Mouse (Mus musculus) liver, embryonic 16.5 days (tissue): Measurements from ENCODE around the gene Tac2. TPM values are rescaled to one million over a fixed set of nuclear protein-coding genes. Genes with fewer than 3 reads are reported as not detected.

Experiments used
- ATAC-seq: fragments of 200-750 bp; cut with Nextera tagmentation; 2 replicates; pipeline ENCODE4 v1.8.0; 2017; ENCODE audit warnings: low read depth, mild to moderate bottlenecking, moderate number of reproducible peaks, moderate library complexity
- H3K27ac ChIP-seq: fragments of 300-500 bp; sonication (generic); 2 replicates; pipeline ENCODE4 v1.5.1; 2014; ENCODE audit warnings: mild to moderate bottlenecking, low read length
- H3K27me3 ChIP-seq: fragments of 300-500 bp; sonication (generic); 2 replicates; pipeline ENCODE4 v1.6.1; 2014; ENCODE audit warnings: low read depth, low read length, mixed read lengths; ENCODE audit not compliant: control insufficient read depth, insufficient read depth
- H3K36me3 ChIP-seq: fragments of 300-500 bp; sonication (generic); 2 replicates; pipeline ENCODE4 v1.6.1; 2014; ENCODE audit warnings: mild to moderate bottlenecking; ENCODE audit not compliant: control insufficient read depth, insufficient read depth
- H3K4me1 ChIP-seq: fragments of 300-500 bp; sonication (generic); 2 replicates; pipeline ENCODE4 v1.6.1; 2014; ENCODE audit warnings: low read depth, low read length, mixed read lengths; ENCODE audit not compliant: control insufficient read depth
- H3K4me2 ChIP-seq: fragments of 300-500 bp; sonication (generic); 2 replicates; pipeline ENCODE4 v1.6.1; 2014; ENCODE audit warnings: low read depth, low read length, mixed read lengths
- H3K4me3 ChIP-seq: fragments of 300-500 bp; sonication (generic); 2 replicates; pipeline ENCODE4 v1.5.1; 2014; ENCODE audit warnings: low read depth, mild to moderate bottlenecking, low read length
- H3K9ac ChIP-seq: fragments of 300-500 bp; sonication (generic); 2 replicates; pipeline ENCODE4 v1.6.1; 2014; ENCODE audit warnings: low read depth, low read length
- H3K9me3 ChIP-seq: fragments of 300-500 bp; sonication (generic); replicated peaks from 2 replicates; pipeline ENCODE4 v1.6.1; 2016; ENCODE audit warnings: low read length; ENCODE audit not compliant: control insufficient read depth
- WGBS: fragments of 180-500 bp; shearing (Covaris S2); extraction: QIAGEN DNeasy Blood & Tissue Kit; methylation state at CpG from one replicate; pipeline ENCODE4 v1.1.7; 2014; ENCODE audit not compliant: insufficient replicate concordance; 5-methylcytosine and 5-hydroxymethylcytosine counted together
- polyA plus RNA-seq: library from polyadenylated mRNA; unstranded; fragments of >200 nt; fragmentation: Nextera tagmentation; extraction: Ambion mirVana; gene quantifications from 2 replicates; pipeline ENCODE4 v1.2.1, GENCODE M21; 2015

The Tac2 gene
- polyA plus RNA-seq = 11.3 and 13.1 TPM in 2 replicates

DNA sequence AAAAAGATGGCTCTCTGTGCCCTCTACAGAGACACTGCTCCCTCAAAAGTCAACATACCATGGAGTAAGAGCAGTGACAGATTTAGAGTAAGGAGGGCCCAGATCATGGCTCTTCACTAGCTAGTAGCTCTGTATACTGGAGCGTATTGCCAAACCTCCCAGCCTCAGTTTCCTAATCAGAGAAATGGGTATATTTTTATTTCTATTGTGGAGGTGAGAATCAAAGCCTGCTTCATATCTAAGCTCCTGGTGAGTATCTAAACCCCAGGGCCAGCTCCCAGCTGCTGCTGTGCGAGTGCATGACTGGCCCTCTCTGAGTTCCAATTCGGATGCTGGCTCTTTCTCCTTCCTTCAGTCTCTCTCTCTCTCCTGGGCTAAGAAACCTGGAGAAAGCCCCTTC is at the start of gene Tac2:
Gene Tac2, plus strand, starts transcription at position 301 of the 400 bp plus-strand sequence.
- H3K4me1 ChIP-seq = peaks cover 22% of the 10 kb centered on the region
- H3K36me3 ChIP-seq = no peaks in the 10 kb centered on the region
- no peak for ATAC-seq
- H3K27ac ChIP-seq = no peak within 1 kb of the TSS
- H3K4me3 ChIP-seq = peak within 1 kb of the TSS; percentile 27; the same call in 1 of the 2 replicates
- peak within 1 kb of the TSS; percentile 30; the same call in 1 of the 2 replicates for H3K4me2 ChIP-seq
- H3K9ac ChIP-seq = no peak within 1 kb of the TSS
- no peaks in the 10 kb centered on the region for H3K9me3 ChIP-seq
- WGBS = 64% methylated on average over 3 of the region's 3 CpGs
- H3K27me3 ChIP-seq = peaks cover 29% of the 10 kb centered on the region

DNA sequence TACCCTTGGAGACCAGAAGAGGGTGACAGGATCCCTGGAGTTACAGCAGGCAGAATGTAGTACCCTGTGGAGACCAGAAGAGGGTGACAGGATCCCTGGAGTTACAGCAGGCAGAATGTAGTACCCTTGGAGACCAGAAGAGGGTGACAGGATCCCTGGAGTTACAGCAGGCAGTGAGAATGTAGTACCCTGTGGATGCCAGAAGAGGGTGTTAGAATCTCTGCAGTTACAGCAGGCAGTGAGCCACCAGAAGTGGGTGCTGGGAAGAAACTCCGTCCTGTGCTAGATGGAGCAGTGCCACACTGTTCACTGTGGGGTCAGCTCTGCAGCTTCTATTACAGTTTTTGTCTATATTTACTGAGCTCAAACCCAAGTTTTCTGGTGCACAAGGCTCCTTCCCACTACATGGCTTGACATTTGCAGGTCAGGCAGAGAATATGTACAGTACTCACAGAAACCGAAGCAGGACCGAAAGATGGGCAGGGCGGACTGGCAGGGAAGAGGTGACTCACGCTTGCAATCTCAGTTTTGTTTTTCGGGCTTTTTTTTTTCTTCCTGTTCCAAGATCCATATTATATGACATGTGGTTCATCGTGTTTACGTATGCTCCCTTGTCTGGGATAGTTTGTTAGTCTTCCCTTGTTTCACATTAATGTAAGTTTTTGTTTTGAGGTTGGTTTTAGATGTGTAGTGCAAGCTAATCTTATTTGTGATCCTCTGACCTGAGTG is 49.3 kb upstream of the Tac2 start:
- Histone ChIP-seq H3K4me2 (no peak overlapping the region), H3K9me3 (no peaks in the 10 kb centered on the region), H3K9ac (no peak overlapping the region), H3K27me3 (no peaks in the 10 kb centered on the region), H3K27ac (no peak overlapping the region), H3K4me3 (no peak overlapping the region), H3K36me3 (no peaks in the 10 kb centered on the region), H3K4me1 (peaks cover 14% of the 10 kb centered on the region; the same call in 1 of the 2 replicates)
- 86% methylated on average over 8 of the region's 8 CpGs for WGBS
- no peak for ATAC-seq

- Histone ChIP-seq H3K4me1 (peaks cover 14% of the 10 kb centered on the region; the same call in 1 of the 2 replicates), H3K9me3 (no peaks in the 10 kb centered on the region), H3K4me3 (peak overlapping the region; percentile 90), H3K27me3 (no peaks in the 10 kb centered on the region), H3K27ac (peak overlapping the region; percentile 82), H3K4me2 (peak overlapping the region; percentile 56), H3K9ac (peak overlapping the region; percentile 43), H3K36me3 (no peaks in the 10 kb centered on the region)
- ATAC-seq = no peak
- WGBS = 44% methylated on average over 5 of the region's 5 CpGs
These were observed 48.3 kb upstream of the Tac2 start for GRCm38 (mm10) chr10:127675859-127676398.

DNA sequence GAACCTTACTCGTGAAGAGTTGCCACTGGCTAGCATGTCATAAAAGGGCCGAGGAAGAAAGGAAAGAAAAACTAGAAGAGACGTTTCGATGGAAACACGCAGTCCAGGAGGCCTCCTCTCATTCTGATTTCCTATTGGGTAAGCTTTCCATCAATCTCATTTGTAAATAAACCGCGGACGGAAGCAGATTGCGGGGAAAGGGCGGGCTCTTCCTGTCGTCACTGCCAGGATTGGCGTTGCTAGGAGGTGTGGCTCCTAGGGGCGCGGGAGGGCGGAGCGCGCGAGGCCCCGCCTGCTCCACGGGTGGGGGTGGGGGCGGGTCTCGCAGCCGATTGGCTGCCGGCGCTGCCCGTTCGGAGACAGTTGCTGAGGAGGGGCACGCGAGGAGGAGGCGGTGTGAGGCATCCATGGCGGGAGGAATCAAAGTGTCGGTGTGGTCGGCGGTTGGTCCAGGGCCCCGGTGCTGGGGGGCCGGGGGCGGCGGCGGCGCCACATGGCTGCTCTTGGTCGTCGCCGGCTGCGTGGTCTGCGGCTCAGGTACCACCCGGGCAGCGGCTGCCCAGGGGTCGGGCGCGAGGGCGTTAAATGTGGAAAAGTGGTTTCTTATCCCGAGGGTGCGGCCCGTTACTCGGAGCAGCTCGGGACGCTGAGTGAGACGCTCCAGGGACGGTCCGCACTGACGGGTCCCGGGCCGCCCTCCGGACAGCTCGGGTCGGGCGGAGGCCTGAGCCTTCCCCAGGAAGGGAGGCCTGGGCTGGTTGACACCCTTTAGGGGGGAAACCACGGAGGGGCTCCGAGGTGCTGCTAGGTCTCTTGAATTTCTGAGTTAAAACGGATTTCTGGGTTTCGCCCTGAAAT is 47.4 kb upstream of the Tac2 start:
- Histone ChIP-seq H3K4me2 (peak overlapping the region; percentile 97), H3K4me3 (peak overlapping the region; percentile 90), H3K36me3 (no peaks in the 10 kb centered on the region), H3K4me1 (peaks cover 14% of the 10 kb centered on the region; the same call in 1 of the 2 replicates), H3K9ac (peak overlapping the region; percentile 87), H3K27me3 (no peaks in the 10 kb centered on the region), H3K27ac (peak overlapping the region; percentile 88), H3K9me3 (no peaks in the 10 kb centered on the region)
- peak; percentile 95 for ATAC-seq
- WGBS = under 1% methylated on average over 71 of the region's 71 CpGs

DNA sequence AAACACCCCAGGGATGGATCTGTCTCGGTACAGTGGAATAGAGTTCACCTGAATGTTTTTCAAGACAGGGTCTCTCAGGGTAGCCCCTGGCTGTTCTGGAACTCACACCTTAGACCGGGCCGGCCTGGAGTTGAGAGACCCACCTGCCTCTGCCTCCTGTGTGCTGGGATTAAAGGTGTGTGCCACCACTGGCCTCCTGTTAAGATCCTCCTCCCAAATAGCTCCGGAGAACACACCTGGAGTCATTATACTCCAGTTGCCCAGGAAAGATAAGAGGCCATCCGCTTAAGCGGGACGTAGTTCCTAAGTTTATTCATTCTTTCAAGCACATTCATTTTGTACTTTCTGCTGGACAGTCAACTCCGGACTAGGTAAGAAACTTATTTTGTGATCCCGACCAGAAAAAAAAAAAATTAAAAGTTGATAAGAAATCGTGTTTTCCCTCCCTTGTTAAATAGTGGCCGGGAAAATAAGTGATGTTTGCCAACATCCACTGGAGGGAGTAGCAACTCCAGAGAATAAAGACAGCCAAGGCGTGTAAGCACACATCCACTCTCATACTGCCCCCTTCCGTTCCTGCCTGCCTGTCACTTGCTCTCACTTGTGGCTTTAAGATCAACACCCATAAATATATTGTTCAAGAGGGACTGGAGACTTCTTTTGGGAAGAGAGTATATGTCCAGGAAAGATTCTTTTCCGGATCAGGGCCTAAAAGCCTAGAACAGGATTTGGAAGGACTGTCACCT is 46.5 kb upstream of the Tac2 start:
- H3K4me3 ChIP-seq = peak overlapping the region; percentile 90
- H3K9ac ChIP-seq = peak overlapping the region; percentile 87
- peaks cover 14% of the 10 kb centered on the region; the same call in 1 of the 2 replicates for H3K4me1 ChIP-seq
- no peak for ATAC-seq
- H3K27me3 ChIP-seq = no peaks in the 10 kb centered on the region
- no peaks in the 10 kb centered on the region for H3K36me3 ChIP-seq
- H3K4me2 ChIP-seq = peak overlapping the region; percentile 97
- no peaks in the 10 kb centered on the region for H3K9me3 ChIP-seq
- H3K27ac ChIP-seq = peak overlapping the region; percentile 88
- 8% methylated on average over 14 of the region's 14 CpGs for WGBS

GRCm38 (mm10) chr10:127679208-127679607 is 45.1 kb upstream of the Tac2 start:
- Histone ChIP-seq H3K9ac (no peak overlapping the region), H3K4me1 (peaks cover 14% of the 10 kb centered on the region; the same call in 1 of the 2 replicates), H3K27me3 (no peaks in the 10 kb centered on the region), H3K4me2 (no peak overlapping the region), H3K36me3 (no peaks in the 10 kb centered on the region), H3K27ac (no peak overlapping the region), H3K9me3 (no peaks in the 10 kb centered on the region), H3K4me3 (no peak overlapping the region)
- 79% methylated on average over 1 of the region's 1 CpGs for WGBS
- no peak for ATAC-seq

DNA sequence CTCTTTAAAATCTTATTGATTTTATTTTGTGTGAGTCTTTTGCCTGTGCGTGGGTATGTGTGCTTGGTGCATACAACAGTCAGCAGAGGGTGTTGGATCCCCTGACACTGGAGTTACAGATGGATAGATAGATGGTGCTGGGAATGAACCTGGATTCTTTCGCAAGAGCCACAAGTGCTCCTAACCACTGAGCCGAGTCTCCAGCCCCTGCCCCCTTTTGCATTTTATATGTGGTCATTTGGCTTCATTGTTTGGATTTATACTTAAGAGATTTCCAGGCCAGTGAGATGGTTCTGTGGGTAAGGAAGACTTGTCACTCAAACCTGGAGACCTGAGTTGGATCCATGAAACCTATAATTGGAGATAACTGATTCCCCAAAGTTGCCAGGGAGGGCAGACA is 44.4 kb upstream of the Tac2 start:
- H3K27ac ChIP-seq = no peak overlapping the region
- peaks cover 14% of the 10 kb centered on the region; the same call in 1 of the 2 replicates for H3K4me1 ChIP-seq
- 68% methylated on average over 3 of the region's 3 CpGs for WGBS
- H3K4me3 ChIP-seq = no peak overlapping the region
- no peaks in the 10 kb centered on the region for H3K36me3 ChIP-seq
- H3K9me3 ChIP-seq = no peaks in the 10 kb centered on the region
- no peaks in the 10 kb centered on the region for H3K27me3 ChIP-seq
- no peak overlapping the region for H3K9ac ChIP-seq
- H3K4me2 ChIP-seq = no peak overlapping the region
- ATAC-seq = no peak

- Histone ChIP-seq H3K4me3 (no peak overlapping the region), H3K9ac (no peak overlapping the region), H3K36me3 (no peaks in the 10 kb centered on the region), H3K9me3 (no peaks in the 10 kb centered on the region), H3K27me3 (no peaks in the 10 kb centered on the region), H3K4me1 (peaks cover 3% of the 10 kb centered on the region; the same call in 1 of the 2 replicates), H3K4me2 (no peak overlapping the region), H3K27ac (no peak overlapping the region)
- no peak for ATAC-seq
- WGBS = 74% methylated on average over 6 of the region's 6 CpGs
These were observed 41.4 kb upstream of the Tac2 start for GRCm38 (mm10) chr10:127682886-127683285.
